Mouse (Mus musculus): ENCODE results near the gene Shank2.

GRCm38 (mm10) chr7:144415795-144416194 lies 414.1 kb downstream of the Shank2 start:
- TF ChIP-seq E2F4 (IDR thresholded peaks at IDR 0.05; ENCODE audit: borderline replicate concordance, low read depth, low read length) (no peak), CTCF (IDR thresholded peaks at IDR 0.05 in 2 of 3, conservative IDR thresholded peaks at IDR 0.05 in 1 of 3; ENCODE audit: control insufficient read depth in 1 of 3, insufficient read depth in 1 of 3, low read depth in 2 of 3, low read length in 3 of 3, poor library complexity in 1 of 3, severe bottlenecking in 1 of 3) (no peak), MEF2A (IDR thresholded peaks at IDR 0.05; ENCODE audit: extremely low read depth, insufficient replicate concordance, low read depth, low read length, poor library complexity, severe bottlenecking) (no peak)
